Mouse (Mus musculus) midbrain, embryonic 11.5 days (tissue): ENCODE data around the gene Hsd11b2. TPM values are rescaled to one million over a fixed set of nuclear protein-coding genes. Genes with fewer than 3 reads are reported as not detected.

Experiments used
- ATAC-seq: fragments of 200-750 bp; cut with Nextera tagmentation; 2 replicates; pipeline ENCODE4 v1.8.0; 2017; ENCODE audit warnings: moderate TSS enrichment, moderate library complexity; ENCODE audit not compliant: low FRiP score
- DNase-seq: peaks from one replicate; pipeline ENCODE4 v3.0.0; 2015; ENCODE audit warnings: low spot score; ENCODE audit errors: missing footprints
- H3K27ac ChIP-seq: fragments of 300-500 bp; sonication (generic); 2 replicates; pipeline ENCODE4 v1.5.1; 2014; ENCODE audit warnings: low read depth, low read length
- H3K27me3 ChIP-seq: fragments of 300-500 bp; sonication (generic); 2 replicates; pipeline ENCODE4 v1.6.1; 2014; ENCODE audit warnings: mild to moderate bottlenecking, low read length, moderate library complexity, mixed read lengths; ENCODE audit not compliant: control insufficient read depth, insufficient read depth
- H3K36me3 ChIP-seq: fragments of 300-500 bp; sonication (generic); 2 replicates; pipeline ENCODE4 v1.6.1; 2014; ENCODE audit warnings: mild to moderate bottlenecking, low read length, moderate library complexity, mixed read lengths; ENCODE audit not compliant: control insufficient read depth, insufficient read depth
- H3K4me1 ChIP-seq: fragments of 300-500 bp; sonication (generic); 2 replicates; pipeline ENCODE4 v1.6.1; 2014; ENCODE audit warnings: low read length; ENCODE audit not compliant: control insufficient read depth, insufficient read depth
- H3K4me2 ChIP-seq: fragments of 300-500 bp; sonication (generic); 2 replicates; pipeline ENCODE4 v1.6.1; 2014; ENCODE audit warnings: mild to moderate bottlenecking, moderate library complexity
- H3K4me3 ChIP-seq: fragments of 300-500 bp; sonication (generic); 2 replicates; pipeline ENCODE4 v1.5.1; 2014; ENCODE audit warnings: low read depth, low read length
- H3K9ac ChIP-seq: fragments of 300-500 bp; sonication (generic); 2 replicates; pipeline ENCODE4 v1.6.1; 2014; ENCODE audit warnings: low read length
- H3K9me3 ChIP-seq: fragments of 300-500 bp; sonication (generic); 2 replicates; pipeline ENCODE4 v1.6.1; 2016; ENCODE audit warnings: low read length; ENCODE audit not compliant: control insufficient read depth
- WGBS: fragments of 180-500 bp; shearing (Covaris S2); extraction: QIAGEN DNeasy Blood & Tissue Kit; methylation state at CpG from one replicate; pipeline ENCODE4 v1.1.7; 2014; 5-methylcytosine and 5-hydroxymethylcytosine counted together
- polyA plus RNA-seq: library from polyadenylated mRNA; unstranded; fragments of >200 nt; fragmentation: Nextera tagmentation; extraction: Ambion mirVana; gene quantifications from 2 replicates; pipeline ENCODE4 v1.2.1, GENCODE M21; 2014

Hsd11b2 gene
- polyA plus RNA-seq, 1 experiment from 2014 or later: 24.3 TPM

DNA sequence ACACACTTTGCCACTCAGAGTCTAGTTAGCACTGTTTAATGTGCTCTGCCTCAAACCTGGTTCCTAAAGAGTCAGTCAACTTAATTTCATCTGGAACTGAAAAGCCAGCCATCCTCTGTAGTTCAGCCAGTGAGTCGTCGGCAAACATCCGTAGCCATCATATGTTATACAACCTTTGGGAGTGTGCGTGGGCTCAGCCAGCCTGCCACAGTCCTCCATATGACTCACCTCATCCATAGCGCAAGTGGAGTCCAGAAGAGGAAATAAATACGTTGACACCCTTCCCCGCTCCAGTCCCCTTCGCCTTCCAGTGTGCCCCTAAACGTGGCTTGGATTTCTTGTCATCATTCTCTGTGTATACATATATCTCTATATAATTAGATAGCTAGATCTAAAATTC lies 53.3 kb downstream of the Hsd11b2 start:
- no peak for DNase-seq
- WGBS: 89% methylated on average over 9 of the region's 9 CpGs
- Histone ChIP-seq H3K4me1 (peaks cover 1% of the 10 kb centered on the region), H3K27ac (no peak overlapping the region), H3K36me3 (no peaks in the 10 kb centered on the region), H3K9me3 (no peaks in the 10 kb centered on the region), H3K4me3 (no peak overlapping the region), H3K9ac (no peak overlapping the region), H3K4me2 (no peak overlapping the region), H3K27me3 (no peaks in the 10 kb centered on the region)
- ATAC-seq: no peak

DNA sequence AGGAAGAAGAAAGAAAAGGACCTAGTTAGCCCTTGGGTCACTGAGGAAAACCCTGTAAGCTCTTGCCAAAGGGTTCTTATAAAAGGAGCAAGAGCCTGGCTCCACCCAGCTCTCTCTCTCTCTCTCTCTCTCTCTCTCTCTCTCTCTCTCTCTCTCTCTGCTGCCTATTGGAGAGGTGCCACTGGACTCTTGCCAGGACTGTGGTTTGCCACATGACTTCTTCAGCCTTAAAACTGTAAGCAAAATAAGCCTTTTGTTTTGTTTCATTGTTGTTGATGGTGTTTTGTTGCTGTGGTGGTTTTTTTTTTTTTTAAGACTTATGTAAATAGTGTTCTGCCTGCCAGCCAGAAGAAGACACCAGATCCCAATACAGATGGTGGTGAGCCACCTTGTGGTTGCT lies 54.9 kb downstream of the Hsd11b2 start:
- Histone ChIP-seq H3K4me1 (no peaks in the 10 kb centered on the region), H3K4me2 (no peak overlapping the region), H3K9me3 (no peaks in the 10 kb centered on the region), H3K9ac (no peak overlapping the region), H3K27ac (no peak overlapping the region), H3K4me3 (no peak overlapping the region), H3K27me3 (no peaks in the 10 kb centered on the region), H3K36me3 (no peaks in the 10 kb centered on the region)
- ATAC-seq (no peak), DNase-seq (no peak)

Other genes starting within 250 kb of the Hsd11b2 start
- gene Hsf4, start 249.0 kb upstream of the Hsd11b2 start, polyA plus RNA-seq: not detected in 2 replicates
- 2.0 and 3.2 TPM in 2 replicates for gene Nol3, start 242.6 kb upstream of the Hsd11b2 start, polyA plus RNA-seq
- 34.2 and 34.4 TPM in 2 replicates for gene 4931428F04Rik, start 228.9 kb upstream of the Hsd11b2 start, polyA plus RNA-seq
- gene Exoc3l, start 222.7 kb upstream of the Hsd11b2 start, polyA plus RNA-seq: 6.4 and 8.6 TPM in 2 replicates
- 94.9 and 101 TPM in 2 replicates for gene E2f4, start 221.1 kb upstream of the Hsd11b2 start, polyA plus RNA-seq
- 0.81 and 1.8 TPM in 2 replicates for gene Elmo3, start 213.2 kb upstream of the Hsd11b2 start, polyA plus RNA-seq
- 0.91 and 1.1 TPM in 2 replicates for gene Lrrc29, start 192.5 kb upstream of the Hsd11b2 start, polyA plus RNA-seq
- gene Tmem208, start 192.4 kb upstream of the Hsd11b2 start, polyA plus RNA-seq: 87.6 and 91.4 TPM in 2 replicates
- 1.6 and 2.0 TPM in 2 replicates for gene Fhod1, start 170.8 kb upstream of the Hsd11b2 start, polyA plus RNA-seq
- gene Slc9a5, start 169.9 kb upstream of the Hsd11b2 start, polyA plus RNA-seq: 2.9 and 3.2 TPM in 2 replicates
- gene Plekhg4, start 145.5 kb upstream of the Hsd11b2 start, polyA plus RNA-seq: 0.55 and 0.61 TPM in 2 replicates
- gene Kctd19, start 105.3 kb upstream of the Hsd11b2 start, polyA plus RNA-seq: not detected in 2 replicates
- 1.9 and 2.7 TPM in 2 replicates for gene Lrrc36, start 105.2 kb upstream of the Hsd11b2 start, polyA plus RNA-seq
- gene Tppp3, start 47.2 kb upstream of the Hsd11b2 start, polyA plus RNA-seq: 106 and 107 TPM in 2 replicates
- gene Zdhhc1, start 21.9 kb upstream of the Hsd11b2 start, polyA plus RNA-seq: 14.5 and 19.0 TPM in 2 replicates
- gene Atp6v0d1, start 47.3 kb downstream of the Hsd11b2 start, polyA plus RNA-seq: 121 and 129 TPM in 2 replicates
- 10.5 and 12.9 TPM in 2 replicates for gene Ripor1, start 86.5 kb downstream of the Hsd11b2 start, polyA plus RNA-seq
- gene Ctcf, start 117.8 kb downstream of the Hsd11b2 start, polyA plus RNA-seq: 112 and 115 TPM in 2 replicates
- gene Agrp, start 118.6 kb downstream of the Hsd11b2 start, polyA plus RNA-seq: 0.56 and 0.68 TPM in 2 replicates
- gene Carmil2, start 167.5 kb downstream of the Hsd11b2 start, polyA plus RNA-seq: 2.1 and 3.3 TPM in 2 replicates
- gene Acd, start 182.3 kb downstream of the Hsd11b2 start, polyA plus RNA-seq: 63.2 and 66.8 TPM in 2 replicates
- gene Pard6a, start 182.4 kb downstream of the Hsd11b2 start, polyA plus RNA-seq: 22.2 and 26.2 TPM in 2 replicates
- gene 4933405L10Rik, start 188.9 kb downstream of the Hsd11b2 start, polyA plus RNA-seq: not detected in 2 replicates
- gene Enkd1, start 189.5 kb downstream of the Hsd11b2 start, polyA plus RNA-seq: 33.7 and 33.9 TPM in 2 replicates
- 36.5 and 38.8 TPM in 2 replicates for gene Gfod2, start 239.9 kb downstream of the Hsd11b2 start, polyA plus RNA-seq